Mouse (Mus musculus): Measurements from ENCODE around the gene Dscaml1. TPM values are rescaled to one million over a fixed set of nuclear protein-coding genes. Genes with fewer than 3 reads are reported as not detected.

Gene Dscaml1
- polyA plus RNA-seq, 1 experiment from 2014 or later: 0.06 TPM

DNA sequence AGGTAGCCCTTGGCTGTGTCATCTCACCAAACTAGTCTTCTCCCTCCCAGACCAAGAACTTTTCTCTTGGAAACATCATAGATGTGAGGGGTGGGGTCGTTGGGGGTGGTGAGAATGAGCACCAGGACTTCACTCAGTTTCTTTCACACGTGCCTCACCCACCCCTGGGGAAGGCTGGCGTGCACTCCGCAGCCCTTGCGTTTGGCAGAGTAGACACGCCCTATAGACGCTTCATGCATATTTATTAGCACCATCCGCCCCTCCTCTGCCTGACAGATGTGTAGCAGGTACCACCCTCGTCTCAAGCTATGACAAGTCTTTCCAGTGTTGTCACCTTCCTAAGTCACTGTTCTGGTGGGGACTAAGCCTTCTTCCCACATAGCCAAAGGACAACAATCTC lies 45.3 kb downstream of the Dscaml1 start:
- Histone ChIP-seq H3K4me2 (replicated peaks; ENCODE audit: low read depth, low read length) (no peak overlapping the region), H3K4me3 (ENCODE audit: low read depth, low read length) (no peak overlapping the region), H3K4me1 (ENCODE audit: control insufficient read depth, insufficient read depth, low read length) (0 out of 2 replicates have a peak, but pooled peaks cover 4% of the 10 kb centered on the region), H3K9me3 (ENCODE audit: control insufficient read depth, low read depth, low read length) (no peaks in the 10 kb centered on the region), H3K27me3 (ENCODE audit: control insufficient read depth, insufficient read depth, low read length) (no peaks in the 10 kb centered on the region), H3K27ac (ENCODE audit: low read length) (no peak overlapping the region), H3K36me3 (ENCODE audit: control insufficient read depth, insufficient read depth, low read length) (no peaks in the 10 kb centered on the region), H3K9ac (replicated peaks; ENCODE audit: low read depth, low read length) (no peak overlapping the region)
- WGBS: 24% methylated on average over 9 of the region's 9 CpGs
- no peak for ATAC-seq (ENCODE audit: insufficient number of reproducible peaks, insufficient read depth, low FRiP score, low read depth)

DNA sequence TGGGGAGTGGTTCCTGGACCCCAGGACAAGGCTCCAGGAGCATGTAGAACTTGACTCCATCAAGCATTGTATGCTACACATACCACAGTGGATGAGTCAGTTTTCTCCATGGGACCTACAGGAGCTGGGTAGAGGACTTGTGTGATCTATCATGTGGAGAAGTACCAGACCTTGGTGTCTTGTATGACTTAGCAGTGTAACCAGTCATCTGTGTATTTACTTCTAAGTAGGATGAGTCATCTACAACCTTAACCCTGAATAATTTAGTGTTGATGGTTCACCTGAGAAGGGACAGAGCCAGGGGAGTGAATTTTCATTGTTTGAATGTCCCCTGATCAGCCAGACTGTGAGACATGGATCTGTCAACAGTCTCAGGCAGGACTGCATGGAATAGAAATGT lies 48.4 kb downstream of the Dscaml1 start:
- Histone ChIP-seq H3K4me3 (ENCODE audit: low read depth, low read length) (no peak overlapping the region), H3K27ac (ENCODE audit: low read length) (no peak overlapping the region), H3K9ac (replicated peaks; ENCODE audit: low read depth, low read length) (no peak overlapping the region), H3K9me3 (ENCODE audit: control insufficient read depth, low read depth, low read length) (no peaks in the 10 kb centered on the region), H3K36me3 (ENCODE audit: control insufficient read depth, insufficient read depth, low read length) (no peaks in the 10 kb centered on the region), H3K4me1 (ENCODE audit: control insufficient read depth, insufficient read depth, low read length) (0 out of 2 replicates have a peak, but pooled peaks cover 4% of the 10 kb centered on the region), H3K27me3 (ENCODE audit: control insufficient read depth, insufficient read depth, low read length) (no peaks in the 10 kb centered on the region), H3K4me2 (replicated peaks; ENCODE audit: low read depth, low read length) (no peak overlapping the region)
- ATAC-seq (ENCODE audit: insufficient number of reproducible peaks, insufficient read depth, low FRiP score, low read depth): no peak

DNA sequence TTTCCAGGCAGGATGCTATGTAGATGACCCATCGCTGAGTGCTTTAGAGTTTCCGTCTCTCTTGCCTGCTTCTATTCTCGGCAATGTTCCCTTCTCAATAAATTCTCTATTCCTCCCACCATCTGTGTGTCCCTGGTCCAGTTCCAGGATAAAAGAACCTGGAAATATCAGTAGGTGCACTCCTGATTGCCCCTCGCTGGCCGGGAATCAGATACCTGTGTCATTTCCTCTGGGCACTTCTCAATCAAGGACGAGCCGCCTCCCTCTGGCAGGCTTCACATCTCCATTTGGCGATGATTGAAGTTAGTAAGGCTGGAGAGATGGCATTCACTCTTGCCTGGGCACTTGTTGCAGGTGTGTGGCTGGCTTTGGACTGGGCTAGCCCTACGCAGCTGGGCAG lies 54.5 kb downstream of the Dscaml1 start:
- H3K4me3 ChIP-seq (ENCODE audit: low read depth, low read length): no peak overlapping the region
- WGBS: 91% methylated on average over 9 of the region's 9 CpGs
- H3K4me2 ChIP-seq (replicated peaks; ENCODE audit: low read depth, low read length): no peak overlapping the region
- H3K4me1 ChIP-seq (ENCODE audit: control insufficient read depth, insufficient read depth, low read length): no peaks in the 10 kb centered on the region
- no peaks in the 10 kb centered on the region for H3K36me3 ChIP-seq (ENCODE audit: control insufficient read depth, insufficient read depth, low read length)
- no peaks in the 10 kb centered on the region for H3K9me3 ChIP-seq (ENCODE audit: control insufficient read depth, low read depth, low read length)
- no peak overlapping the region for H3K27ac ChIP-seq (ENCODE audit: low read length)
- H3K9ac ChIP-seq (replicated peaks; ENCODE audit: low read depth, low read length): no peak overlapping the region
- no peaks in the 10 kb centered on the region for H3K27me3 ChIP-seq (ENCODE audit: control insufficient read depth, insufficient read depth, low read length)
- ATAC-seq (ENCODE audit: insufficient number of reproducible peaks, insufficient read depth, low FRiP score, low read depth): no peak

DNA sequence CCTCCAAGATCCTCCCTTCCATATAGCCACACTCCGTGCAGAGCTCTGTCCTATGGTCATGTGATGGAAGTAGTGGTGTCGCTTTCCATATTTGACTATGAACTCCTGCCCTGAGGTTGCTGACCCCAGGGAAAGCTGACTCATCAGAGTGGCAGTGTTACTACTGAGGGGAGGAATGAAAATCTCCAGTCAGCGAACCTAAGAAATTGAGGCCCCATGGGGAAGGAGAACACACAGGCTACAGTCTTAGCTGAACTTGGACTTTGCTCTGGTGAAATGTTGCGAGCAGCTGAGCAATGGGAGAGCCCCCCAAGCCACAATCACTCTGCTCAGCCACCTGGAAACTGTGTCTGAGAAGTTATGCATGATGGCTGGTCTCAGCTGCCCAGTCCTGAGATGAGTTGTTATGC lies 60.2 kb downstream of the Dscaml1 start:
- H3K9ac ChIP-seq (replicated peaks; ENCODE audit: low read depth, low read length): no peak overlapping the region
- H3K4me3 ChIP-seq (ENCODE audit: low read depth, low read length): no peak overlapping the region
- no peak overlapping the region for H3K4me2 ChIP-seq (replicated peaks; ENCODE audit: low read depth, low read length)
- H3K36me3 ChIP-seq (ENCODE audit: control insufficient read depth, insufficient read depth, low read length): no peaks in the 10 kb centered on the region
- no peaks in the 10 kb centered on the region for H3K27me3 ChIP-seq (ENCODE audit: control insufficient read depth, insufficient read depth, low read length)
- no peaks in the 10 kb centered on the region for H3K4me1 ChIP-seq (ENCODE audit: control insufficient read depth, insufficient read depth, low read length)
- 73% methylated on average over 4 of the region's 4 CpGs for WGBS
- no peak overlapping the region for H3K27ac ChIP-seq (ENCODE audit: low read length)
- ATAC-seq (ENCODE audit: insufficient number of reproducible peaks, insufficient read depth, low FRiP score, low read depth): no peak
- H3K9me3 ChIP-seq (ENCODE audit: control insufficient read depth, low read depth, low read length): no peaks in the 10 kb centered on the region

DNA sequence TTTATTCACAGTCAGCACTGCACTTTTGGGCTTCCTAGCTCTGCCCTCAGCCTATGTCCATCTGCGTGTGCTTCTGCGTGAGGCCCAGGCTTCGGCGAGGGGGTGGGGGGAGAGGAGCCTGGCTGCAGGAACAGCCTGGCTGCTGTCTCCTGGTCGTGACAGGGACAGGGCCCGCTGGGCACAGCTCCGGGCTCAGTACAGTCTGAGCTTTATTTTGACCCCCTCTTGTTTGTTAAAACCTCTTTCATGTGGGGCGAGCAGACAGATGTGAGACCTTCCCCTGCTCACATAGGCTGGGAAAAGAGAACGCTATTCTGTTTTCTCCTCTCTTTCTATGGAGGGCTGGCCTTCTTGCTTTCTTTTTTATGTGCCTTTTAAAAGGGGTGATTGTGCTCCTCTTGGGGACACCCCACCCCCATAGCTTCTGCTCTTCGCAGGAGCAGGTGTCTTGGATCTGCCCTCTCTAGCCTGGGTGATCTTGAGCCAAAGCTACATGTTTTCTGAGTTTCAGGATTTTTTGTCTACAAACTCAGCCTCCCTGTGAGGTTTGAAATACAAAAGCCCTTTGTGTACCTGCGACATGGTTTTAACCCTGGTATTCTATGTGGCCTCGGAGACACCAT lies 60.9 kb downstream of the Dscaml1 start:
- H3K4me1 ChIP-seq (ENCODE audit: control insufficient read depth, insufficient read depth, low read length): no peaks in the 10 kb centered on the region
- H3K9me3 ChIP-seq (ENCODE audit: control insufficient read depth, low read depth, low read length): no peaks in the 10 kb centered on the region
- H3K36me3 ChIP-seq (ENCODE audit: control insufficient read depth, insufficient read depth, low read length): no peaks in the 10 kb centered on the region
- no peak overlapping the region for H3K4me2 ChIP-seq (replicated peaks; ENCODE audit: low read depth, low read length)
- H3K27me3 ChIP-seq (ENCODE audit: control insufficient read depth, insufficient read depth, low read length): no peaks in the 10 kb centered on the region
- no peak overlapping the region for H3K4me3 ChIP-seq (ENCODE audit: low read depth, low read length)
- H3K27ac ChIP-seq (ENCODE audit: low read length): no peak overlapping the region
- 69% methylated on average over 12 of the region's 12 CpGs for WGBS
- no peak for ATAC-seq (ENCODE audit: insufficient number of reproducible peaks, insufficient read depth, low FRiP score, low read depth)
- no peak overlapping the region for H3K9ac ChIP-seq (replicated peaks; ENCODE audit: low read depth, low read length)

DNA sequence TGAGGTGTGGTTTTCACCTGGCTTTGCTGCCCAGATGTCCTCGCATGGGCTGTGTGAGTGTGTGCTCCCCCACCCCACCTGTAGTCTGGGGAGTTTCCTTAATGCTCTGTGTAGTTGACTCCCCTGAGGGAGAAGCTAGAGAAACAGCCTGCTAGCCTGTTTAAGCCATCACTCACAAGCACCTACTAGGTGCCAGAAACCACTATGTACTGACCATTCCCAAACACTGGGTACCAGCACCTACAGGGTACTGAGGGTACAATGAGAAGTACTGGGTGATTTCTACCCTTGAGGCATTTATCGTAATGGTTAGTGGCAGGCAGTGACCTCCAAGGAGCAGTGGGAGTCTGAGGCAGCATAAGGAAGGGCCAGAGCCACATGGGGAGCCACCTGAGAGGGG lies 64.5 kb downstream of the Dscaml1 start:
- Histone ChIP-seq H3K27ac (ENCODE audit: low read length) (no peak overlapping the region), H3K4me1 (ENCODE audit: control insufficient read depth, insufficient read depth, low read length) (no peaks in the 10 kb centered on the region), H3K4me3 (ENCODE audit: low read depth, low read length) (no peak overlapping the region), H3K27me3 (ENCODE audit: control insufficient read depth, insufficient read depth, low read length) (no peaks in the 10 kb centered on the region), H3K9me3 (ENCODE audit: control insufficient read depth, low read depth, low read length) (no peaks in the 10 kb centered on the region), H3K4me2 (replicated peaks; ENCODE audit: low read depth, low read length) (no peak overlapping the region), H3K36me3 (ENCODE audit: control insufficient read depth, insufficient read depth, low read length) (no peaks in the 10 kb centered on the region), H3K9ac (replicated peaks; ENCODE audit: low read depth, low read length) (no peak overlapping the region)
- WGBS: 84% methylated on average over 2 of the region's 2 CpGs
- ATAC-seq (ENCODE audit: insufficient number of reproducible peaks, insufficient read depth, low FRiP score, low read depth): no peak

DNA sequence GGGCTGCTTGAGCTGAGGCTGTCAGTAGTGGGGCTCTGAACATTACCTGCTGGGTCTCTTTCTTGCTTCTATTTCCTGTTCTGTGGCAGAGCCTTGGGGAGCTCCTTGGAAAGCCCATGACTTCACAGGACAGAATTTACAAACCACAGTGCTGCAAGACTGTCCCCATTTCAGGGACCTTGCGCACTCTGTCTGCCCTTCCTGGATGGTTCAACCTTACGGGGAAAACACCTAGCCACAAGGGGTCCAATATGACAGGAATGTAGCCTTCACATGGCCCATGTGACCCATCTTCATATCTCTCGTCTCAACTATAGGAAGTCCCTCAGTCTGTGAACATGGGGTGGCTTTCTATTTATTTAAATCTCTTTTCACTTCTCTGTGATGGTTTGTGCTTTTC lies 68.5 kb downstream of the Dscaml1 start:
- Histone ChIP-seq H3K4me2 (replicated peaks; ENCODE audit: low read depth, low read length) (no peak overlapping the region), H3K9ac (replicated peaks; ENCODE audit: low read depth, low read length) (no peak overlapping the region), H3K27ac (ENCODE audit: low read length) (no peak overlapping the region), H3K36me3 (ENCODE audit: control insufficient read depth, insufficient read depth, low read length) (no peaks in the 10 kb centered on the region), H3K4me1 (ENCODE audit: control insufficient read depth, insufficient read depth, low read length) (0 out of 2 replicates have a peak, but pooled peaks cover 4% of the 10 kb centered on the region), H3K9me3 (ENCODE audit: control insufficient read depth, low read depth, low read length) (no peaks in the 10 kb centered on the region), H3K27me3 (ENCODE audit: control insufficient read depth, insufficient read depth, low read length) (no peaks in the 10 kb centered on the region), H3K4me3 (ENCODE audit: low read depth, low read length) (no peak overlapping the region)
- 86% methylated on average over 3 of the region's 3 CpGs for WGBS
- no peak for ATAC-seq (ENCODE audit: insufficient number of reproducible peaks, insufficient read depth, low FRiP score, low read depth)

DNA sequence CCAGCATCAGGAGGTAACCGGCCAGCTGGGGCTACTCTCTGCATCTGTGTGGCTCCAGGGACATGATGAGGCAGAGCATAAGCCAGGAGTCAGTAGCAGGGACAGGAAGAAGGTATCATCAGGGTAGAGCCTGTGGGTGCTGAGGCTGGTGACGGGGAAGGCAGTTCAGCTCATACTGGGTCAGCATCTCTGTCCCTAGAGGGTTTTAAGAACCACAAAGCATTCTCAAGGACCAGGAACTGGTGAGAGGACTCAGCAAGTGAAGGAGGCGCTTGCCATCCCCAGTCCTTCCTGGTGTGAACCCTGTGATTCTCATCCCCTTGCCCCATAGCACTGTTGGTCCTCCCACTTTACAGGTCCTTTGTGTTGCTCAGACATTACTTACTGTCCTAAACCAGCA lies 69.9 kb downstream of the Dscaml1 start:
- no peak for ATAC-seq (ENCODE audit: insufficient number of reproducible peaks, insufficient read depth, low FRiP score, low read depth)
- no peaks in the 10 kb centered on the region for H3K36me3 ChIP-seq (ENCODE audit: control insufficient read depth, insufficient read depth, low read length)

DNA sequence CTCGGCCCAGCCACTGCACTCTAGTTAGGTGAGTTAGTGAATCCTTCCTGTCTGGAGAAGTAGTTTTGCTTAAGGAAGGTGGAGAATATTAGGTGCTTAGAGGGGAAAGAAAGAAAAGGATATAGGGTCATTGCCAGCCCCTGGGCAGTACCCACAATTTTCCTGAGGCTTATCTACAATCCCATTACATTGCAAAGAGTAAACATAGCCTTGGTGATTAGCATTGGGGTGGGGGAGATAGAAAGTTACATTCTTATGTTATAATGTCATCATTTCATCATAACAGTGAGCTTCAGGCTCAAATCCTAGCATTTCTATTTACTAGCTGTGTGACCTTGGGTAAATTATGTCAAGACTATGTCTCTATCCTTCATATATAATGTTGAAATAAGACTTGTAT lies 70.5 kb downstream of the Dscaml1 start:
- 61% methylated on average over 1 of the region's 1 CpGs for WGBS
- H3K9ac ChIP-seq (replicated peaks; ENCODE audit: low read depth, low read length): no peak overlapping the region
- ATAC-seq (ENCODE audit: insufficient number of reproducible peaks, insufficient read depth, low FRiP score, low read depth): no peak
- H3K4me1 ChIP-seq (ENCODE audit: control insufficient read depth, insufficient read depth, low read length): 0 out of 2 replicates have a peak, but pooled peaks cover 4% of the 10 kb centered on the region
- no peaks in the 10 kb centered on the region for H3K27me3 ChIP-seq (ENCODE audit: control insufficient read depth, insufficient read depth, low read length)
- no peaks in the 10 kb centered on the region for H3K9me3 ChIP-seq (ENCODE audit: control insufficient read depth, low read depth, low read length)
- no peak overlapping the region for H3K4me2 ChIP-seq (replicated peaks; ENCODE audit: low read depth, low read length)
- no peaks in the 10 kb centered on the region for H3K36me3 ChIP-seq (ENCODE audit: control insufficient read depth, insufficient read depth, low read length)
- no peak overlapping the region for H3K4me3 ChIP-seq (ENCODE audit: low read depth, low read length)
- no peak overlapping the region for H3K27ac ChIP-seq (ENCODE audit: low read length)

More for the DNA sequence above, 69.9 kb downstream of the Dscaml1 start:
- Histone ChIP-seq H3K27ac (ENCODE audit: low read length) (no peak overlapping the region; the same call in 1 of the 2 replicates), H3K9me3 (ENCODE audit: control insufficient read depth, low read depth, low read length) (no peaks in the 10 kb centered on the region), H3K4me3 (ENCODE audit: low read depth, low read length) (no peak overlapping the region), H3K27me3 (ENCODE audit: control insufficient read depth, insufficient read depth, low read length) (no peaks in the 10 kb centered on the region), H3K4me2 (replicated peaks; ENCODE audit: low read depth, low read length) (no peak overlapping the region), H3K9ac (replicated peaks; ENCODE audit: low read depth, low read length) (no peak overlapping the region), H3K4me1 (ENCODE audit: control insufficient read depth, insufficient read depth, low read length) (0 out of 2 replicates have a peak, but pooled peaks cover 4% of the 10 kb centered on the region)
- WGBS: 96% methylated on average over 3 of the region's 3 CpGs

All from stomach, embryonic 14.5 days (tissue).